19 mouse cellular contexts compared by ENCODE assay signal in the genomic region with DNA sequence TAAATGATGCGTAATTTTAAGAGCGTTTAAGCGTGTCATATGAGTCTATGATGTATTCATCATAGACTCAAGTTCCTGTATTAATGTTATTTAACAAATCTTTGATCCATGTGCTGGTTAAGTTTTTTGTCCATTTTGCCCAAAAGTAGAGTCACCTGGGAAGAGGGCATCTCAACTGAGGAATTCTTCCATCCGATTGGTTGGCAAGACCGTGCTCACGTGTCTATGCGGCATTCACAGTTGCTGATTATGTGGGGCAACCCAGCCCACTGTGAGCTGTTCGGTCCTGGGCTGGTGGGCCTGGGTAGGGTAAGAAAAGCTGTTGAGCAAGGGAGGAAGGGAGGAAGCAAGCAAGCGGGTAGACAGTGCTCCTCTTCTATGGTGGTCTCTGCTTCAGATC.
"Had no signal": no experiment of that assay in that cellular context is flagged by ENCODE, and none has a peak within 500 bp of the region (broad histone marks: within the 10 kb centered on the region; RNA-seq: fewer than 3 reads in every experiment).

No protein-coding gene starts in this region.

- DNase-seq: liver, embryonic 13.5 days; liver, postnatal 0 days; lung, adult 2 months; lung, postnatal 14 days; lung, postnatal 36 days; midbrain, embryonic 14.5 days; right cerebral cortex, postnatal 14 days; thymus, adult 2 months; thymus, postnatal 25 days; thymus, postnatal 4 days had no signal

- H3K27me3 ChIP-seq: liver, embryonic 13.5 days; liver, embryonic 15.5 days; lung, embryonic 15.5 days; midbrain, embryonic 12.5 days; neural tube, embryonic 12.5 days; stomach, embryonic 15.5 days had no signal

- H3K4me3 ChIP-seq: liver, embryonic 13.5 days; liver, embryonic 15.5 days; lung, embryonic 15.5 days; midbrain, embryonic 12.5 days; neural tube, embryonic 12.5 days; stomach, embryonic 15.5 days had no signal

- ATAC-seq: liver, postnatal 0 days; lung, postnatal 0 days; midbrain, embryonic 16.5 days had no signal

- H3K36me3 ChIP-seq: liver, embryonic 13.5 days; liver, embryonic 15.5 days; lung, embryonic 15.5 days; midbrain, embryonic 12.5 days; neural tube, embryonic 12.5 days; stomach, embryonic 15.5 days had no signal

- H3K9me3 ChIP-seq: liver, embryonic 13.5 days; liver, embryonic 15.5 days; lung, embryonic 15.5 days; midbrain, embryonic 12.5 days; neural tube, embryonic 12.5 days; stomach, embryonic 15.5 days had no signal

- H3K4me1 ChIP-seq: liver, embryonic 13.5 days; lung, embryonic 15.5 days; midbrain, embryonic 12.5 days; neural tube, embryonic 12.5 days; stomach, embryonic 15.5 days had no signal

- H3K4me2 ChIP-seq: liver, embryonic 13.5 days; liver, embryonic 15.5 days; lung, embryonic 15.5 days; midbrain, embryonic 12.5 days; neural tube, embryonic 12.5 days; stomach, embryonic 15.5 days had no signal

- H3K9ac ChIP-seq: liver, embryonic 13.5 days; liver, embryonic 15.5 days; liver, postnatal 0 days; lung, embryonic 15.5 days; midbrain, embryonic 12.5 days; neural tube, embryonic 12.5 days; stomach, embryonic 15.5 days had no signal

- H3K27ac ChIP-seq: liver, embryonic 13.5 days; liver, embryonic 15.5 days; lung, embryonic 15.5 days; macrophage; midbrain, embryonic 12.5 days; neural tube, embryonic 12.5 days; stomach, embryonic 15.5 days; stomach, postnatal 0 days had no signal
